Mouse (Mus musculus) midbrain, embryonic 13.5 days (tissue): ENCODE results near the gene Cpb2. TPM values are rescaled to one million over a fixed set of nuclear protein-coding genes. Genes with fewer than 3 reads are reported as not detected.

Source experiments
- ATAC-seq: fragments of 200-750 bp; cut with Nextera tagmentation; 2 replicates; pipeline ENCODE4 v1.8.0; 2017; ENCODE audit warnings: mild to moderate bottlenecking, moderate TSS enrichment, moderate library complexity
- H3K27ac ChIP-seq: fragments of 300-500 bp; sonication (generic); 2 replicates; pipeline ENCODE4 v1.5.1; 2015; ENCODE audit warnings: inconsistent platforms, mild to moderate bottlenecking, moderate library complexity
- H3K27me3 ChIP-seq: fragments of 300-500 bp; sonication (generic); 2 replicates; pipeline ENCODE4 v1.6.1; 2015; ENCODE audit warnings: mild to moderate bottlenecking, inconsistent platforms
- H3K36me3 ChIP-seq: fragments of 300-500 bp; sonication (generic); 2 replicates; pipeline ENCODE4 v1.6.1; 2015; ENCODE audit warnings: mild to moderate bottlenecking, inconsistent platforms
- H3K4me1 ChIP-seq: fragments of 300-500 bp; sonication (generic); replicated peaks from 2 replicates; pipeline ENCODE4 v1.6.1; 2015; ENCODE audit warnings: inconsistent platforms
- H3K4me2 ChIP-seq: fragments of 300-500 bp; sonication (generic); replicated peaks from 2 replicates; pipeline ENCODE4 v1.6.1; 2015; ENCODE audit warnings: moderate library complexity, mild to moderate bottlenecking, inconsistent platforms
- H3K4me3 ChIP-seq: fragments of 300-500 bp; sonication (generic); replicated peaks from 2 replicates; pipeline ENCODE4 v1.5.1; 2015; ENCODE audit warnings: mild to moderate bottlenecking, inconsistent platforms
- H3K9ac ChIP-seq: fragments of 300-500 bp; sonication (generic); replicated peaks from 2 replicates; pipeline ENCODE4 v1.6.1; 2015; ENCODE audit warnings: mild to moderate bottlenecking, inconsistent platforms
- H3K9me3 ChIP-seq: fragments of 300-500 bp; sonication (generic); 2 replicates; pipeline ENCODE4 v1.6.1; 2016; ENCODE audit warnings: mild to moderate bottlenecking, inconsistent platforms
- WGBS: fragments of 180-500 bp; shearing (Covaris S2); methylation state at CpG from one replicate; pipeline ENCODE4 v1.1.7; 2015; 5-methylcytosine and 5-hydroxymethylcytosine counted together
- polyA plus RNA-seq: library from polyadenylated mRNA; unstranded; fragments of >200 nt; fragmentation: Nextera tagmentation; extraction: Ambion mirVana; gene quantifications from 2 replicates; pipeline ENCODE4 v1.2.1, GENCODE M21; 2015

Cpb2 gene
- polyA plus RNA-seq, 1 experiment from 2014 or later: 0.19 TPM

GRCm38 (mm10) chr14:75256521-75256920 lies 14.4 kb downstream of the Cpb2 start:
- Histone ChIP-seq H3K9ac (no peak overlapping the region), H3K4me2 (no peak overlapping the region), H3K27ac (no peak overlapping the region), H3K4me1 (no peaks in the 10 kb centered on the region; the same call in 1 of the 2 replicates), H3K27me3 (no peaks in the 10 kb centered on the region), H3K9me3 (no peaks in the 10 kb centered on the region), H3K36me3 (no peaks in the 10 kb centered on the region), H3K4me3 (no peak overlapping the region)
- 56% methylated on average over 5 of the region's 5 CpGs for WGBS
- ATAC-seq: no peak

DNA sequence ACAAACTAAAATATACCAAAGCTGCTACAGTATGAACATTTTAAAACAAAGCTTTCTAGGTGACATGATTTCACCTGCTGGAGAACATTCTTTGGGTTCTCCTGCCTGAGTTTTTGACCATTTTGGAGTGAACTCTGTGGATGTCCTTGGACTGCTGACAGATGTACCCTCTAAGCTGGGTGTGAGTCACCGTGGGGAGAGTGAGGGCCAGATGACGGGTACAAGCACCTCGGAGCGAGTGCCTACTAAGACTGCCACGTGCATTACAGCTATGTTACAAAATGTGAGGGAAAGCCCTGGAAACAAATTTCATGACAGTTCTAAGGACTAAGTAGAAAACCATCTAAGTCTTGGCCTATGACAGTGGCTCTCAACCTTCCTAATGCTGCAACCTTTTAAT lies 27.4 kb downstream of the Cpb2 start:
- Histone ChIP-seq H3K27me3 (no peaks in the 10 kb centered on the region), H3K9me3 (no peaks in the 10 kb centered on the region), H3K4me3 (no peak overlapping the region), H3K4me1 (no peaks in the 10 kb centered on the region), H3K27ac (no peak overlapping the region), H3K4me2 (no peak overlapping the region), H3K9ac (no peak overlapping the region), H3K36me3 (no peaks in the 10 kb centered on the region)
- no peak for ATAC-seq
- WGBS: 89% methylated on average over 5 of the region's 5 CpGs

- Histone ChIP-seq H3K36me3 (no peaks in the 10 kb centered on the region), H3K9ac (no peak overlapping the region)
- 91% methylated on average over 6 of the region's 6 CpGs for WGBS
Observed at GRCm38 (mm10) chr14:75279716-75280115, 37.6 kb downstream of the Cpb2 start.

DNA sequence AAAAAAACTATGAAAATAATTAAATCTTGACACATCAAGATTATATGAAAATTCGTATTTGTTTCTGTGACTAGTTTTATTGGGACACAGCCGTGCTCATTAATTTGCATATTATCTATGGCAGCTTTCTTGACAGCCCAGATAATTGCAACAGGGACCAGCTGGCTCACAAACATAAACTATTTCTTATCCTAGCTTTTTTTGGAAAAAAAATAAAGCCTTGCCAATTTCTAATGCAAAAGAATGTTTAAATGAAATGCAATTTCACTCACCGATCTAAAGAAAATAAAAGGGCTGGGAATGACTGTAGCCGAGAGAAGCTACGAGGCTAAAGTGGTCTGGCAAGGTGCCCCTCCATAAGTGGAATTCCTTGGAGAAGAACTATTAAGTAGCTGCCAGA lies 38.3 kb downstream of the Cpb2 start:
- 74% methylated on average over 5 of the region's 5 CpGs for WGBS
- no peak overlapping the region for H3K27ac ChIP-seq

More at GRCm38 (mm10) chr14:75279716-75280115, 37.6 kb downstream of the Cpb2 start:
- Histone ChIP-seq H3K27ac (no peak overlapping the region), H3K4me2 (no peak overlapping the region), H3K4me1 (peaks cover 4% of the 10 kb centered on the region), H3K4me3 (no peak overlapping the region), H3K9me3 (no peaks in the 10 kb centered on the region), H3K27me3 (no peaks in the 10 kb centered on the region; the same call in 1 of the 2 replicates)
- no peak for ATAC-seq

DNA sequence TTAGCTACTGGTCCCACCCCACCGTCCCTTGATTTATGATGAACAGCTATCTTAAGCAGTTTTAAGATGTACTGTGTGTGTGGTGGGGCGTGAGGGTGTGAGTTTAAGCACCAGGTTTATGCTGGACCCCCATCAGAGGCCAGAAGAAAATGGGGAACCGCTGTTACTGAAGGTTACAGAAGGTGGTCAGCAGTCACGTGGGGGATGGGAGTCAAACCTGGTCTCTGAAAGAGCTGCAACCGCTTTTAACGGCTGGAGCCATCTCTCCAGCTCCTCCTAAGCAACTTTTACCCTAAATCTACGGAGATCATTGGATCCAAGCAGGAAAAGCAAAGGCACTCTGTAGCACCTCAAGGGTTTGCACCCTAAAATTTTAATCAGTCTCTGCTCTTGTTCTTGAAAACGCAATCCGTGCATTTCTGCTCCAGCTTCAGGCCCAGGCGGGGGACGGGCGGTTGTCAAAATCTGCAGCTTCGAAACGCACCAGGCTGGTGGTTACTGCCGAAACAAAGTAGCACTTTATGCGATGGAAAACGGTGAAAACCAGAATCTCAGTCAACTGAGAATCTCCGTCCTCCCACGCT lies 41.6 kb downstream of the Cpb2 start:
- 6% methylated on average over 19 of the region's 19 CpGs for WGBS
- H3K4me3 ChIP-seq: peak overlapping the region; percentile 100
- H3K4me1 ChIP-seq: peaks cover 15% of the 10 kb centered on the region

More for the DNA sequence above, 38.3 kb downstream of the Cpb2 start:
- Histone ChIP-seq H3K27me3 (no peaks in the 10 kb centered on the region; the same call in 1 of the 2 replicates), H3K4me3 (no peak overlapping the region), H3K4me1 (peaks cover 10% of the 10 kb centered on the region), H3K9ac (no peak overlapping the region), H3K4me2 (no peak overlapping the region), H3K36me3 (no peaks in the 10 kb centered on the region), H3K9me3 (no peaks in the 10 kb centered on the region)
- ATAC-seq: no peak

GRCm38 (mm10) chr14:75284193-75284915 lies 42.3 kb downstream of the Cpb2 start, which contains the start of gene Zc3h13:
TSS of gene Zc3h13 (plus strand) at chr14:75284373.
- Histone ChIP-seq H3K27me3 (no peaks in the 10 kb centered on the region), H3K27ac (peak within 1 kb of the TSS; percentile 83), H3K9me3 (no peaks in the 10 kb centered on the region), H3K4me1 (peaks cover 15% of the 10 kb centered on the region), H3K36me3 (no peaks in the 10 kb centered on the region), H3K4me2 (peak within 1 kb of the TSS; percentile 89), H3K4me3 (peak within 1 kb of the TSS; percentile 100), H3K9ac (peak within 1 kb of the TSS; percentile 96)
- under 1% methylated on average over 61 of the region's 61 CpGs for WGBS
- peak; percentile 99 for ATAC-seq

More for the DNA sequence above, 41.6 kb downstream of the Cpb2 start:
- H3K9me3 ChIP-seq: no peaks in the 10 kb centered on the region
- H3K9ac ChIP-seq: peak overlapping the region; percentile 96
- H3K27ac ChIP-seq: peak overlapping the region; percentile 57; the same call in 1 of the 2 replicates
- H3K36me3 ChIP-seq: no peaks in the 10 kb centered on the region
- H3K4me2 ChIP-seq: peak overlapping the region; percentile 89
- peak; percentile 69 for ATAC-seq
- no peaks in the 10 kb centered on the region for H3K27me3 ChIP-seq

DNA sequence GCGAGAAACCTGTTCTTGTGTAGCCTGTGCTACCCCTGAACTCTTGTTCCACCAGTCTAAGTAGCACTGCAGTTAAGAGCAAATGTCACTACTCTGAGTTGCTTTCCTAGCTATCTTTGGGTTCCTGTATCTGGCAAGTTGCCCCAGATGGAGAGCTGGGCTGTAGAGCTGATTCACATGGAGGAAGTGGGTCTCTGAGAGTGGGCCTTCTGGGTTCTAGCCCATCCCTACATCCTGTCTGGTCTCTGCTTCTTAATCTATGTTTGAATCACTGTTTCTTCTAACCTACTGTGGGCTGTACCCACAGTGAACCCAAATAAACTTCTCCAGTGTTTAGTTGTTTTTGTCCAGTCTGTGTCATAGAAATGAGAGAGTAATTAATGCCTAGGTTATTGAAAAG lies 59.0 kb downstream of the Cpb2 start:
- ATAC-seq: no peak
- WGBS: 94% methylated on average over 1 of the region's 1 CpGs

DNA sequence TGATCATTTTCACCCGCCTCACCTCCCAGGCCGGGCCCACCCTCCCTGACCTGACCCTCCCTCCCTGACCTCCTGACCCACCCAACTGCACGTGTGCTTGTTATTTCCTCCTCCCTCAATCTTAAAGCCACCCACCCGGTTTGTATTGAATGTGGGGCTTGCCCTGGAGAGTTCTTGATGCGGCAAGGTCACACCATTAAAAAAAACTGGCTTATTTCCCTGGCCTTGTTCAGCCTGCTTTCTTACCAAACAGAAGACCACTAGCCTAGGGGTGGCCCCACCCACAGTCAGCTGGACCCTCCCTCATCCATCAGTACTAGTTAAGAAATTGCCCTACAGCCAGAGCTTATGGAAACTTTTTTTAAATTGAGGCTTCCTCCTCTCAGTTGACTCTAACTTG lies 61.7 kb downstream of the Cpb2 start:
- no peaks in the 10 kb centered on the region for H3K4me1 ChIP-seq
- ATAC-seq: no peak
- no peaks in the 10 kb centered on the region for H3K9me3 ChIP-seq
- 43% methylated on average over 5 of the region's 5 CpGs for WGBS
- H3K4me2 ChIP-seq: no peak overlapping the region
- H3K27ac ChIP-seq: no peak overlapping the region
- no peak overlapping the region for H3K4me3 ChIP-seq
- no peak overlapping the region for H3K9ac ChIP-seq
- H3K36me3 ChIP-seq: no peaks in the 10 kb centered on the region
- no peaks in the 10 kb centered on the region for H3K27me3 ChIP-seq

More for the DNA sequence above, 59.0 kb downstream of the Cpb2 start:
- Histone ChIP-seq H3K4me3 (no peak overlapping the region), H3K27me3 (no peaks in the 10 kb centered on the region), H3K4me2 (no peak overlapping the region), H3K9me3 (no peaks in the 10 kb centered on the region), H3K9ac (no peak overlapping the region), H3K36me3 (no peaks in the 10 kb centered on the region), H3K4me1 (no peaks in the 10 kb centered on the region), H3K27ac (no peak overlapping the region)

DNA sequence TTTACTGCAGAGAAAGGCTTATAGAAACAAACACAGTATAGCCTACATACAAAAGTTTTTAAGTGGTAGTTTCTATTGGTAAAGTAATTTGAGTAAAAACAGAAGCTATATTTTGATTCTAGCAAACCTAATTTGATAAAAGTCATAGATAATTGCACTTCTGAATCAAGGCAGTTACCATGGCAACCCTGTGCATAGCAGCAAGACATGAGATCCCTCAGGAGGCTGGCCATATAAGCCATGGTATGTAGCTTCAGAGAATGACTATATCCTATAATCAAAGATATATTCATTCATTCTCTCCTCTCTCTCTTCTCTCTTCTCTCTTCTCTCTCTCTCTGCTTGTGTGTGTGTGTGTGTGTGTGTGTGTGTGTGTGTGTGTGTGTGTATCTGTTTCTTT lies 65.8 kb downstream of the Cpb2 start:
- H3K4me3 ChIP-seq: no peak overlapping the region
- no peak overlapping the region for H3K9ac ChIP-seq
- no peak overlapping the region for H3K27ac ChIP-seq
- no peak for ATAC-seq
- H3K9me3 ChIP-seq: no peaks in the 10 kb centered on the region
- no peak overlapping the region for H3K4me2 ChIP-seq
- H3K4me1 ChIP-seq: no peaks in the 10 kb centered on the region
- H3K27me3 ChIP-seq: no peaks in the 10 kb centered on the region
- H3K36me3 ChIP-seq: 0 out of 2 replicates have a peak, but pooled peaks cover 3% of the 10 kb centered on the region

GRCm38 (mm10) chr14:75309336-75309992 lies 67.4 kb downstream of the Cpb2 start:
- Histone ChIP-seq H3K4me3 (no peak overlapping the region), H3K27ac (no peak overlapping the region), H3K4me2 (no peak overlapping the region), H3K9me3 (no peaks in the 10 kb centered on the region), H3K36me3 (0 out of 2 replicates have a peak, but pooled peaks cover 4% of the 10 kb centered on the region), H3K9ac (no peak overlapping the region), H3K27me3 (no peaks in the 10 kb centered on the region), H3K4me1 (no peaks in the 10 kb centered on the region)
- ATAC-seq: 0 out of 2 replicates have a peak, but pooled peaks have one; percentile 30
- WGBS: 70% methylated on average over 5 of the region's 5 CpGs

- ATAC-seq: no peak
- H3K9ac ChIP-seq: no peak overlapping the region
- no peaks in the 10 kb centered on the region for H3K4me1 ChIP-seq
- H3K4me3 ChIP-seq: no peak overlapping the region
- 0 out of 2 replicates have a peak, but pooled peaks cover 4% of the 10 kb centered on the region for H3K36me3 ChIP-seq
- H3K4me2 ChIP-seq: no peak overlapping the region
- no peaks in the 10 kb centered on the region for H3K9me3 ChIP-seq
- WGBS: 62% methylated on average over 2 of the region's 2 CpGs
- H3K27ac ChIP-seq: no peak overlapping the region
- no peaks in the 10 kb centered on the region for H3K27me3 ChIP-seq
Observed at GRCm38 (mm10) chr14:75314484-75314883, 72.4 kb downstream of the Cpb2 start.

- Histone ChIP-seq H3K27ac (no peak overlapping the region), H3K27me3 (no peaks in the 10 kb centered on the region), H3K9me3 (no peaks in the 10 kb centered on the region), H3K4me1 (no peaks in the 10 kb centered on the region), H3K4me3 (no peak overlapping the region), H3K36me3 (peaks cover 23% of the 10 kb centered on the region), H3K9ac (no peak overlapping the region), H3K4me2 (no peak overlapping the region)
- ATAC-seq: no peak
- 100% methylated on average over 2 of the region's 2 CpGs for WGBS
Observed at GRCm38 (mm10) chr14:75318736-75319135, 76.6 kb downstream of the Cpb2 start.
